Mouse (Mus musculus) kidney, adult 9 months (tissue): ENCODE measurements around the gene Zfp710.
"Not testable (repeated sequence)": the region's sequence is repeated elsewhere in the genome, so short reads cannot be mapped to it uniquely, and the experiment has no call there.

ENCODE experiments used
- DNase-seq: peaks from one replicate; pipeline ENCODE4 v3.0.0; 2022

Zfp710 gene

GRCm38 (mm10) chr7:80024521-80025390, at the start of gene Zfp710:
Gene Zfp710 (plus strand): TSS chr7:80024814.
- peak; percentile 94 for DNase-seq

- DNase-seq: no peak
Measured at GRCm38 (mm10) chr7:79975316-79975715, 49.3 kb upstream of the Zfp710 start.

GRCm38 (mm10) chr7:79986717-79987116, 37.9 kb upstream of the Zfp710 start:
- no peak for DNase-seq

GRCm38 (mm10) chr7:79987745-79988144, 36.9 kb upstream of the Zfp710 start:
- no peak for DNase-seq

GRCm38 (mm10) chr7:79988466-79988865, 36.1 kb upstream of the Zfp710 start:
- DNase-seq: not testable (repeated sequence)

- DNase-seq: peak; percentile 72
Measured at GRCm38 (mm10) chr7:79994476-79994875, 30.1 kb upstream of the Zfp710 start.

GRCm38 (mm10) chr7:79997761-79998160, 26.9 kb upstream of the Zfp710 start:
- DNase-seq: peak; percentile 44

- DNase-seq: no peak
Measured at GRCm38 (mm10) chr7:80002353-80003055, 22.1 kb upstream of the Zfp710 start.

GRCm38 (mm10) chr7:80004776-80005554, 19.6 kb upstream of the Zfp710 start:
- DNase-seq: no peak

GRCm38 (mm10) chr7:80010680-80011079, 13.9 kb upstream of the Zfp710 start:
- DNase-seq: no peak

GRCm38 (mm10) chr7:80011470-80011869, 13.1 kb upstream of the Zfp710 start:
- peak; percentile 79 for DNase-seq

- DNase-seq: peak; percentile 64
Measured at GRCm38 (mm10) chr7:80013884-80014550, 10.6 kb upstream of the Zfp710 start.

- no peak for DNase-seq
Measured at GRCm38 (mm10) chr7:80014826-80015755, 9.5 kb upstream of the Zfp710 start.

GRCm38 (mm10) chr7:80018506-80019452, 5.8 kb upstream of the Zfp710 start:
- no peak for DNase-seq

GRCm38 (mm10) chr7:80023621-80024435, 786 bp upstream of the Zfp710 start:
- peak; percentile 56 for DNase-seq

- no peak for DNase-seq
Measured at GRCm38 (mm10) chr7:80025391-80026117, 940 bp downstream of the Zfp710 start.

- DNase-seq: peak; percentile 43
Measured at GRCm38 (mm10) chr7:80026118-80026989, 1.7 kb downstream of the Zfp710 start.
